Mouse (Mus musculus): ENCODE results near the gene Hyal2. TPM values are rescaled to one million over a fixed set of nuclear protein-coding genes. Genes with fewer than 3 reads are reported as not detected.

The Hyal2 gene
- polyA plus RNA-seq, 1 experiment from 2014 or later: 65.8 TPM

Other genes with a start within 250 kb of the Hyal2 start
- gene Hemk1, start 229.6 kb upstream of the Hyal2 start, polyA plus RNA-seq (2015; fragmentation: Nextera tagmentation; extraction: Ambion mirVana): 15.2 and 17.2 TPM in 2 replicates
- gene 6430571L13Rik, start 227.3 kb upstream of the Hyal2 start, polyA plus RNA-seq (2015; fragmentation: Nextera tagmentation; extraction: Ambion mirVana): 9.1 and 9.4 TPM in 2 replicates
- gene Cacna2d2, start 168.3 kb upstream of the Hyal2 start, polyA plus RNA-seq (2015; fragmentation: Nextera tagmentation; extraction: Ambion mirVana): 7.7 and 10.7 TPM in 2 replicates
- gene Tmem115, start 34.0 kb upstream of the Hyal2 start, polyA plus RNA-seq (2015; fragmentation: Nextera tagmentation; extraction: Ambion mirVana): 48.1 and 48.5 TPM in 2 replicates
- gene Cyb561d2, start 25.8 kb upstream of the Hyal2 start, polyA plus RNA-seq (2015; fragmentation: Nextera tagmentation; extraction: Ambion mirVana): 45.3 and 47.3 TPM in 2 replicates
- 69.2 and 70.2 TPM in 2 replicates for gene Nprl2, start 25.7 kb upstream of the Hyal2 start, polyA plus RNA-seq (2015; fragmentation: Nextera tagmentation; extraction: Ambion mirVana)
- gene Zmynd10, start 20.6 kb upstream of the Hyal2 start, polyA plus RNA-seq (2015; fragmentation: Nextera tagmentation; extraction: Ambion mirVana): 3.4 and 4.3 TPM in 2 replicates
- gene Rassf1, start 16.4 kb upstream of the Hyal2 start, polyA plus RNA-seq (2015; fragmentation: Nextera tagmentation; extraction: Ambion mirVana): 43.6 and 43.9 TPM in 2 replicates
- 119 and 129 TPM in 2 replicates for gene Tusc2, start 4.7 kb upstream of the Hyal2 start, polyA plus RNA-seq (2015; fragmentation: Nextera tagmentation; extraction: Ambion mirVana)
- 7.5 and 8.4 TPM in 2 replicates for gene Hyal1, start 9.0 kb downstream of the Hyal2 start, polyA plus RNA-seq (2015; fragmentation: Nextera tagmentation; extraction: Ambion mirVana)
- 17.6 and 19.5 TPM in 2 replicates for gene Naa80, start 10.9 kb downstream of the Hyal2 start, polyA plus RNA-seq (2015; fragmentation: Nextera tagmentation; extraction: Ambion mirVana)
- gene Hyal3, start 12.9 kb downstream of the Hyal2 start, polyA plus RNA-seq (2015; fragmentation: Nextera tagmentation; extraction: Ambion mirVana): 1.8 and 2.2 TPM in 2 replicates
- 16.3 and 17.3 TPM in 2 replicates for gene Ifrd2, start 19.7 kb downstream of the Hyal2 start, polyA plus RNA-seq (2015; fragmentation: Nextera tagmentation; extraction: Ambion mirVana)
- 4.6 and 5.1 TPM in 2 replicates for gene Sema3b, start 41.3 kb downstream of the Hyal2 start, polyA plus RNA-seq (2015; fragmentation: Nextera tagmentation; extraction: Ambion mirVana)
- gene Gnai2, start 67.4 kb downstream of the Hyal2 start, polyA plus RNA-seq (2015; fragmentation: Nextera tagmentation; extraction: Ambion mirVana): 332 and 343 TPM in 2 replicates
- 41.4 and 43.3 TPM in 2 replicates for gene Slc38a3, start 101.6 kb downstream of the Hyal2 start, polyA plus RNA-seq (2015; fragmentation: Nextera tagmentation; extraction: Ambion mirVana)
- 2.0 and 3.6 TPM in 2 replicates for gene Gnat1, start 111.8 kb downstream of the Hyal2 start, polyA plus RNA-seq (2015; fragmentation: Nextera tagmentation; extraction: Ambion mirVana)
- 14.0 and 18.5 TPM in 2 replicates for gene Sema3f, start 142.5 kb downstream of the Hyal2 start, polyA plus RNA-seq (2015; fragmentation: Nextera tagmentation; extraction: Ambion mirVana)
- 230 and 247 TPM in 2 replicates for gene Rbm5, start 203.1 kb downstream of the Hyal2 start, polyA plus RNA-seq (2015; fragmentation: Nextera tagmentation; extraction: Ambion mirVana)

Measured in hindbrain, embryonic 15.5 days (tissue).